Mouse (Mus musculus) liver, postnatal 0 days (tissue): ENCODE measurements around the gene Fads1.

Experiments used
- CTCF ChIP-seq: sonication (generic); IDR thresholded peaks from 2 replicates; pipeline ENCODE4 v1.5.1; 2016; ENCODE audit warnings: antibody characterized with exemption, low read depth
- EP300 ChIP-seq: IDR thresholded peaks from 2 replicates; pipeline ENCODE4 v1.6.1; 2016; ENCODE audit warnings: antibody characterized with exemption, low read depth, mild to moderate bottlenecking

- TF ChIP-seq CTCF: no peak
- peak; percentile 75 for TF ChIP-seq EP300
Observed at GRCm38 (mm10) chr19:10149189-10149588, 33.5 kb upstream of the Fads1 start.
